Mouse (Mus musculus) limb, embryonic 15.5 days (tissue): ENCODE measurements around the gene Ctdnep1. TPM values are rescaled to one million over a fixed set of nuclear protein-coding genes. Genes with fewer than 3 reads are reported as not detected.

Experiments
- ATAC-seq: fragments of 200-750 bp; cut with Nextera tagmentation; 2 replicates; pipeline ENCODE4 v1.8.0; 2017; ENCODE audit warnings: low read depth, moderate TSS enrichment; ENCODE audit not compliant: insufficient number of reproducible peaks, low FRiP score, low TSS enrichment
- H3K27ac ChIP-seq: fragments of 300-500 bp; sonication (generic); 2 replicates; pipeline ENCODE4 v1.5.1; 2015; ENCODE audit warnings: moderate library complexity, mild to moderate bottlenecking, inconsistent platforms
- H3K27me3 ChIP-seq: fragments of 300-500 bp; sonication (generic); 2 replicates; pipeline ENCODE4 v1.6.1; 2015; ENCODE audit warnings: inconsistent platforms
- H3K36me3 ChIP-seq: fragments of 300-500 bp; sonication (generic); 2 replicates; pipeline ENCODE4 v1.6.1; 2015; ENCODE audit warnings: inconsistent platforms
- H3K4me1 ChIP-seq: fragments of 300-500 bp; sonication (generic); 2 replicates; pipeline ENCODE4 v1.6.1; 2015; ENCODE audit warnings: inconsistent platforms
- H3K4me2 ChIP-seq: fragments of 300-500 bp; sonication (generic); 2 replicates; pipeline ENCODE4 v1.6.1; 2015; ENCODE audit warnings: mild to moderate bottlenecking, inconsistent platforms
- H3K4me3 ChIP-seq: fragments of 300-500 bp; sonication (generic); 2 replicates; pipeline ENCODE4 v1.5.1; 2015; ENCODE audit warnings: mild to moderate bottlenecking, inconsistent platforms
- H3K9ac ChIP-seq: fragments of 300-500 bp; sonication (generic); 2 replicates; pipeline ENCODE4 v1.6.1; 2015; ENCODE audit warnings: inconsistent platforms
- H3K9me3 ChIP-seq: fragments of 300-500 bp; sonication (generic); 2 replicates; pipeline ENCODE4 v1.6.1; 2016; ENCODE audit warnings: inconsistent platforms
- WGBS: fragments of 180-500 bp; shearing (Covaris S2); methylation state at CpG from one replicate; pipeline ENCODE4 v1.1.7; 2015; 5-methylcytosine and 5-hydroxymethylcytosine counted together
- polyA plus RNA-seq: library from polyadenylated mRNA; unstranded; fragments of >200 nt; fragmentation: Nextera tagmentation; extraction: Ambion mirVana; gene quantifications from 2 replicates; pipeline ENCODE4 v1.2.1, GENCODE M21; 2015

Gene Ctdnep1
- polyA plus RNA-seq: 24.6 and 32.0 TPM in 2 replicates

DNA sequence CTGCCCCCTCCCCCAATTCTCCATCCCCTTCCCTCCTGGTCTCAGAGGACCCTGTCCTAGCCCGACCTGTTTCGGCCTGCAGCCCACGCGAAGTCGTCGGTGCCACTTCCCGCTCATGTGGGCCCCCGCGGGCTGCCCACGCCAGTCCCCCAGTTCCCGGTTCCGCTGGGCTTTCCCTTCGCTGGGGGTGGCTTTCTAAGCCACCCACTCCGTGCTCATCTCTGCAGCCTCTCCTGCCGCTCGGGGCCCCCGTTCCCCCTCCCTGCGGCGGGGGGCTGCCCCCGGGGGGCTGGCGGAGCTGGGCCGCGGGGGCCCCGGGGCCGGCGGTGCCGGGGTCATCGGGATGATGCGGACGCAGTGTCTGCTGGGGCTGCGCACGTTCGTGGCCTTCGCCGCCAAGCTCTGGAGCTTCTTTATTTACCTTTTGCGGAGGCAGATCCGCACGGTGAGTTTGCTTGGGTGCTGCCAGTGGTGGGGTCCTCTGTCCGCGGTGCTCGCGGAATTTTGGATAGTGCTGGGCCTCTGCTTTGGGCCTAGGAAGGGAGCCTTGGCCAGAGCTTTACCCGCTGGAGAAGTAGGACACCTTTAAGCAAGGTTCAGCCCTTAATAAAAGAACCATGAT, at the start of gene Ctdnep1:
Gene Ctdnep1, plus strand, starts transcription at position 16 of the 622 bp plus-strand sequence.
- under 1% methylated on average over 40 of the region's 43 CpGs for WGBS

DNA sequence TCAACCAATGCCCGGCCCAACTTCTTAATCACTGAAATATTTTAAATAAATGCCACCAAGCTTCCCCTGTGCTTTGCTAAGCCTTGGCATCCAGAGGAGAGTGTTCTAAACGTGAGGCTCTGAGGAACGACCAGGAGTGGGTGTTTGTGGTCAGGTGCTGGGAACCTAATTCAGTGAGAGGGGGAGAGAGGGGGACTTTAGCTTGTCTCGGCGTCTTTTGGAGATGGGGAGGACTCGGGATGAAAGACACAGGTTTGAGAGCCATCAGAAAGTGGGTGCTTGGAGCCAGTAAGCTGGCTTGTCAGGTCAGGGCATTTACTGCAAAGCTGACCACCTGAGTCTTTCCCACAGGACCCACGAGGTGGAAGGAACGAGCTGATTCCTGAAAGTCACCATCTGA, 49.2 kb upstream of the Ctdnep1 start:
- H3K9ac ChIP-seq: no peak overlapping the region
- H3K4me3 ChIP-seq: no peak overlapping the region
- 65% methylated on average over 8 of the region's 8 CpGs for WGBS
- no peak overlapping the region for H3K4me2 ChIP-seq
- H3K27ac ChIP-seq: no peak overlapping the region
- no peaks in the 10 kb centered on the region for H3K9me3 ChIP-seq
- no peak for ATAC-seq
- H3K27me3 ChIP-seq: peaks cover 7% of the 10 kb centered on the region; the same call in 1 of the 2 replicates
- no peaks in the 10 kb centered on the region for H3K36me3 ChIP-seq
- H3K4me1 ChIP-seq: peaks cover 24% of the 10 kb centered on the region

More for the DNA sequence above, at the start of gene Ctdnep1:
- Histone ChIP-seq H3K4me2 (peak within 1 kb of the TSS; percentile 82), H3K9ac (peak within 1 kb of the TSS; percentile 93), H3K27me3 (no peaks in the 10 kb centered on the region), H3K4me3 (peak within 1 kb of the TSS; percentile 90), H3K9me3 (no peaks in the 10 kb centered on the region), H3K27ac (peak within 1 kb of the TSS; percentile 99), H3K36me3 (peaks cover 49% of the 10 kb centered on the region), H3K4me1 (peaks cover 23% of the 10 kb centered on the region)
- ATAC-seq: no peak

DNA sequence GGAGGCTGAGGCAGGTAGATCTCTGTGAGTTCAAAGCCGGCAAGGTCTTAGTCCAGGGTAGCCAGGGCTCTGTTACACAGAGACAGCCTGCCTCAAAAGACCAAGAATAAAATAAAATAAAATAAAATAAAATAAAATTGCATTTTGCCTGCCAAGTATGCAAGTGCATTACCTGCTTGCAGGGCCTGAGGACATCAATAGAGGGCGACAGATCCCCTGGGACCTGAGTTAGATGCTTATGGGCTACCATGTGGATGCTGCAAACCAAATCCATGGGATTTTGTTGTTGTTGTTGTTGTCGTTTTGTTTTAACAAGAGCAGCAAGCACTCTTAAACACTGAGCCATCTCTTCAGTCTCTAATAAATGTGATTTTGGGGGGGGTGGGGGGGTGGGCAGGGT, 48.7 kb upstream of the Ctdnep1 start:
- no peak overlapping the region for H3K27ac ChIP-seq
- peaks cover 29% of the 10 kb centered on the region for H3K4me1 ChIP-seq
- no peaks in the 10 kb centered on the region for H3K36me3 ChIP-seq
- H3K9me3 ChIP-seq: no peaks in the 10 kb centered on the region
- no peak overlapping the region for H3K9ac ChIP-seq
- H3K4me3 ChIP-seq: no peak overlapping the region
- peaks cover 7% of the 10 kb centered on the region; the same call in 1 of the 2 replicates for H3K27me3 ChIP-seq
- H3K4me2 ChIP-seq: no peak overlapping the region
- WGBS: 37% methylated on average over 3 of the region's 3 CpGs
- ATAC-seq: no peak

DNA sequence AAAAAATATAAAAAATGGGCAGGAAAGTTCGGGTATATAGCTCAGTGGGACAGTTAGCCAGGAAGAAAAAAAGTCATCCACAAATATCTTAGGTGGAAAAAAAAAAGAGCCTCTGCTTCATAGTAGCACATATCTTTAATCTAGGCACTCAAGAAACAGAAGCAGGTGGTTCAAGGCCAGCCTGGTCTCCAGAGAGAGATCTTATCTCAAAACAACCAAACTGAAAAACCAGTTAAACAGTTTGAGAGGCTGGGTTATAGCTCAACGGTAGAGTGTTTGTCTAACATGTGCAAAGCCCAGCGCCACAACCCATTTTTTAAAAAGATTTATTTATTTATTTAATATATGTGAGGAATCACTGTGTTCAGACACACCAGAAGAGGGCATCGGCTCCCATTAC, 47.9 kb upstream of the Ctdnep1 start:
- Histone ChIP-seq H3K36me3 (no peaks in the 10 kb centered on the region), H3K4me3 (no peak overlapping the region), H3K4me2 (no peak overlapping the region), H3K4me1 (peaks cover 37% of the 10 kb centered on the region), H3K9ac (no peak overlapping the region), H3K27me3 (peaks cover 7% of the 10 kb centered on the region; the same call in 1 of the 2 replicates), H3K9me3 (no peaks in the 10 kb centered on the region), H3K27ac (no peak overlapping the region)
- ATAC-seq: no peak
- 70% methylated on average over 4 of the region's 4 CpGs for WGBS

DNA sequence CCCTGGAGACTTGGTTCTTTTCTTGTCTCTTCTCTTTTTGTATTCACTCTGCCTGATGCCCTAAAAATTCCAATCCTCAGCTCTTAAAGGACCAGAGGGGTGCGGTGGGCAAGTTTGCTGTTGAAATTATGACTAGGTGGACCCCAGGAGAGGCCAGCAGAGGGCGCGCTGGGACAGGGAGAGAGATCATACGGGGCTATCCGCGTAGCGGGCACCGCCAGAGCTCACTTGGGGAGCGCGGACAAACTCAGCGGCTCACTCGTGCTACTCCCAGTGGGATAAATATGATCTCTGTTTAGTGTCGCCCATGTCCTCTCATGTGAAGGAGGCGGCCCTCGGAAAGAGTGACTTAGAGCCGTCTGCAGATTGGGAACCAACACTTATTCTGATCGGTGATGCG, 46.8 kb upstream of the Ctdnep1 start:
- Histone ChIP-seq H3K36me3 (no peaks in the 10 kb centered on the region), H3K4me1 (peaks cover 46% of the 10 kb centered on the region), H3K27me3 (peaks cover 10% of the 10 kb centered on the region; the same call in 1 of the 2 replicates), H3K27ac (no peak overlapping the region), H3K9me3 (no peaks in the 10 kb centered on the region), H3K4me2 (peak overlapping the region; percentile 45), H3K4me3 (peak overlapping the region; percentile 54; the same call in 1 of the 2 replicates), H3K9ac (no peak overlapping the region)
- ATAC-seq: no peak
- WGBS: under 1% methylated on average over 18 of the region's 18 CpGs

DNA sequence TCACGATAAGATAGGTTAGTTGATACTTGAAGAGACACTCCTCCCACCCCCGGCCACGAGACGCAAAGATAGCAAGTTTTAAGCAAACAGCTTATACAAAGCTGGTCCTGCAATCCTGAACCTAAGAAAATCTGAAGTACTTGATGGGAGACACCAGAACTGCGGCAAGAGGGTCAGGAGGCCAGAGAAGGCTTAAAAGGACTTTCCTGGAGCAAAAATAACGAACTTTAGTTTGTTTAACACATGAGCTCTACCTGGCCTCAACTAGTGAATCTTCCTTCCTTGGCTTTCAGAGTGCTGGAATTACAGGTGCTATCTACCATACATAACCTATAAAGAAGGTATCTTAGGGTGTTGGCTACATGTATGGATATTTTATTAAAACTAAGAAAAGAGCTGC, 46.3 kb upstream of the Ctdnep1 start:
- whole genome bisulfite sequencing: 15% methylated on average over 6 of the region's 6 CpGs
- H3K27me3 ChIP-seq: peaks cover 10% of the 10 kb centered on the region; the same call in 1 of the 2 replicates
- H3K36me3 ChIP-seq: no peaks in the 10 kb centered on the region
- peak overlapping the region; percentile 99 for H3K4me2 ChIP-seq
- H3K9me3 ChIP-seq: no peaks in the 10 kb centered on the region
- H3K4me3 ChIP-seq: peak overlapping the region; percentile 54; the same call in 1 of the 2 replicates
- ATAC-seq: no peak
- H3K9ac ChIP-seq: no peak overlapping the region
- peaks cover 48% of the 10 kb centered on the region for H3K4me1 ChIP-seq
- no peak overlapping the region for H3K27ac ChIP-seq

DNA sequence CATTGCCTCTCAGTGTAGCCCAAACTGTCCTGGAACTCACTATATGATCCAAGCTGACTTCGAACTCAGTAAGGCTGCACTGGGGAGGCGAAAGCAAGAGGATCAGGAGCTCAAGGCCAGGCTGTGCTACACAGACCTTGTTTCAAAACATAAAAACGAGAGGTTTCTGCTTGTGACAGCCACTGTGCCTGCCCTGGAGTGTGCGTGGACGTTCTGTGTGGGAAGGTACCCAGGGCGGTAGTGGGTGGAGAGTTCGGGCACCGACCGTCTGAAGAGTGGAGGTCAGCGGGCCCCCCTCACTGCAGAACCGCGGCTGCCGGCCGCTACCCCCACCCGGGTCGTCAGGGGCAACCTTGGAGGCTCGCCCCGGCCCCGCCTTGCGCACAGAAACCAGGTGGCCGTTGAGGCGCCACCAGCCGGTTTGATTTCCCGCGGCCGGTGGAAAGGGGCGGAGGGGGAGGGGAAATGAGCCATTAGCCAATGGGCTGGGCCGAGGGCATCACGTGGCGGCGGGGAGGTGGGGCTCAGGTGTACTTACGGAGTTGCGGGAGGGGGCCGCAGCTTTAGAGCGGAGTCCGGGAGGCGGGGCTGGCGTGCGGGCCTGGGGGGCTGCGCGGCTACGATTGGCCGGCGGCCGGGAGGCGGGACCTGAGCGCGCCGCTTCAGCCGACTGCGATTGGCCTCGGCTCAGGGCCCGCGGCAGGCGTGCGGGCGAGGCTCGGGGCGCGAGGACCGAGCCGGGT, 45.6 kb upstream of the Ctdnep1 start, which contains the start of gene Ybx2:
Gene Ybx2, plus strand, starts transcription at position 660 of the 743 bp plus-strand sequence.
- 2% methylated on average over 40 of the region's 62 CpGs for WGBS
- H3K9ac ChIP-seq: peak within 1 kb of the TSS; percentile 37
- H3K9me3 ChIP-seq: no peaks in the 10 kb centered on the region
- peaks cover 10% of the 10 kb centered on the region; the same call in 1 of the 2 replicates for H3K27me3 ChIP-seq
- 0 out of 2 replicates have a peak within 1 kb of the TSS, but pooled peaks have one; percentile 11 for H3K27ac ChIP-seq
- H3K36me3 ChIP-seq: no peaks in the 10 kb centered on the region
- peak within 1 kb of the TSS; percentile 54 for H3K4me3 ChIP-seq
- peak; percentile 90 for ATAC-seq
- H3K4me1 ChIP-seq: peaks cover 48% of the 10 kb centered on the region
- peak within 1 kb of the TSS; percentile 99 for H3K4me2 ChIP-seq

DNA sequence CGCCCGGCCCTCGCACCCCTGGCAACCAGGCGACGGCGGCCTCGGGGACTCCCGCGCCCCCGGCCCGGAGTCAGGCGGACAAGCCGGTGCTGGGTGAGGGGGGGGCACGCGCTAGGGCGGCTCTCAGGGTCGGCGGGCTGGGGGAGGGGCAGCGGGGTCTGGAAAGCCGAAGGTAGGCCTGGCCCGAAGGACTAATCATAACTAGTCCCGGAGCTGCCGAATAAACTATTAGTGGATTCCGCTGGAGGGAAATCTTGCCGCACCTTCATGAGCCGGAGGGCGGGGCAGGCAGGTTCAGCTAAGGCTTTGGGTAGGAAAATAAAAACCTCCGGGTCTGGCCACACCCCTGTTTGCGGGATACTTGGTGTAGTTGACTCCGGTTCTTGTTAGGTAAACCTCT, 44.8 kb upstream of the Ctdnep1 start:
- WGBS: under 1% methylated on average over 30 of the region's 30 CpGs
- peaks cover 10% of the 10 kb centered on the region; the same call in 1 of the 2 replicates for H3K27me3 ChIP-seq

DNA sequence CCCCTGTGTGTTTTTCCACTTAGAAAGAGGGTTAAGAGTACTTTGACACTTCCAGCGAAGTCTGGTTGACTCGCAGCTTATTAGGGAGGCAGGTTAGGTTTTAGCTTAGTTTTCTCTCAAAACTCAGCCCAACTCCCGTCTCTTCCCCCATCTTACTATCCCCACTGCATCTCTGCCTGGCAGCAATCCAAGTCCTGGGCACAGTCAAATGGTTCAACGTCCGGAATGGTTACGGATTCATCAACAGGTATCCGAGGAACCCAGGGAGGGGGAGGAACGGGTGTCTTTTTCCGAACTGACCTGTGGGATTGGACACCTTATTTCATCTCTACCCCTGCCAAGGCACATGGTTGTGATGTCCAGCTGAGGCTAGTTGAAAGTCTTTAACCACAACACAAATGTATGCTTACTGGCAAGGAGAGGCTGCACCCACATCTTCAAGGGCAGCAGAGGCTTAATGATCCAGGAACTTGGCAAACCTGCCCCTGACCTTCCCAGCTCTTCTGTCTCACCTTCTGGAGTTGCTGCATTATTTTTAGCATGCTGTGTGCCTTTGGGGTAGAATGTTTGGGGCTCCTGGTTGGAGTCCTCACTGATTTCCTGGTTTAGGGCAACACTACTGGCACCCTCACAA, 44.1 kb upstream of the Ctdnep1 start:
- peak overlapping the region; percentile 54 for H3K4me3 ChIP-seq
- peak overlapping the region; percentile 99 for H3K4me2 ChIP-seq
- H3K9me3 ChIP-seq: no peaks in the 10 kb centered on the region
- H3K36me3 ChIP-seq: no peaks in the 10 kb centered on the region
- H3K9ac ChIP-seq: no peak overlapping the region
- ATAC-seq: no peak
- H3K4me1 ChIP-seq: peaks cover 48% of the 10 kb centered on the region
- H3K27ac ChIP-seq: no peak overlapping the region
- H3K27me3 ChIP-seq: peaks cover 10% of the 10 kb centered on the region; the same call in 1 of the 2 replicates
- 36% methylated on average over 9 of the region's 9 CpGs for WGBS

More for the DNA sequence above, 44.8 kb upstream of the Ctdnep1 start:
- ATAC-seq: no peak
- H3K9me3 ChIP-seq: no peaks in the 10 kb centered on the region
- H3K4me1 ChIP-seq: peaks cover 48% of the 10 kb centered on the region
- H3K36me3 ChIP-seq: no peaks in the 10 kb centered on the region
- peak overlapping the region; percentile 37 for H3K9ac ChIP-seq
- H3K27ac ChIP-seq: no peak overlapping the region
- peak overlapping the region; percentile 99 for H3K4me2 ChIP-seq
- H3K4me3 ChIP-seq: peak overlapping the region; percentile 54

DNA sequence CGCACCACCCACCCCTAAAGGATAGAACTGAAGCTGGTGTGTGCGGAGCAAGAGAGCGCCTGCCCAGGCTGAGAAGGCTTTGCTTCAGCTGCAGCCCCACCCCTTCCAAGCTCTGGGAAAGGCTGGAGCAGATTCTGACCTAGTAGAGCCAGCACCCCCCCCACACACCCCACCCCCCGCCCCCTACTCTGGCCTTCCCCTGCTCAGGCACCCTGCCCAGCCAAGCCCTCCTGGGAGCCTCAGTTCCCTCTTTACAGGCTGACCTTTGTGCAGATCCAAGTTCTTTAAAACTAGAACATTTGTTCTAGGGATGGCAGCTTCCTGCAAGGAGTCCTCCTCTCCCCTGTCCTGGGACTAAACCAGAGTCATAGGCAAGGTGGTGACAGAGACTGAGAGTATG, 43.6 kb upstream of the Ctdnep1 start:
- 20% methylated on average over 4 of the region's 4 CpGs for WGBS
- Histone ChIP-seq H3K27ac (peak overlapping the region; percentile 59; the same call in 1 of the 2 replicates), H3K4me2 (no peak overlapping the region), H3K27me3 (peaks cover 10% of the 10 kb centered on the region; the same call in 1 of the 2 replicates), H3K9me3 (no peaks in the 10 kb centered on the region), H3K36me3 (peaks cover 3% of the 10 kb centered on the region; the same call in 1 of the 2 replicates), H3K4me3 (no peak overlapping the region), H3K4me1 (peaks cover 48% of the 10 kb centered on the region), H3K9ac (no peak overlapping the region)
- ATAC-seq: no peak

DNA sequence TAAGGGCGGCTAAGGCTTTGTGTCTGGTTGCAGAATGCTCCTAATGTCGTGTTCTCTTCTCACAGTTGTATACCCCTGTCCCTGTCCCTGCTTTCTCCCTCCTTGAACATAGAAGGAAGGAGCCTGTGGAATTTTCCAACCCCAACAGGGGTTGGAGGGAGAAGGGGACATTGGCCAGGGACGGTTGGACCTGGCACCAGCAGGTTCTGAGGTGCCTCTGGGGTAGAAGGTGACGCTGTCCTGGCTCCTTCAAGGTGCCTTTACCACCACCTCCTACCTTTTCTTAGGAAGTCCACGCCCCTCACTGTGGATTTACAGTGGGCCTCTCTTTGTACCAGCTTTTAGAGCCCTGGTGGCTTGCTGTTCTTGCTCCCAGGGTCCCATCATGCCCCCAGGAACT, 43.1 kb upstream of the Ctdnep1 start:
- Histone ChIP-seq H3K4me1 (peaks cover 48% of the 10 kb centered on the region), H3K9ac (no peak overlapping the region), H3K9me3 (no peaks in the 10 kb centered on the region), H3K27me3 (peaks cover 10% of the 10 kb centered on the region; the same call in 1 of the 2 replicates), H3K4me3 (no peak overlapping the region), H3K27ac (peak overlapping the region; percentile 59; the same call in 1 of the 2 replicates), H3K4me2 (no peak overlapping the region), H3K36me3 (peaks cover 6% of the 10 kb centered on the region)
- 68% methylated on average over 5 of the region's 5 CpGs for WGBS
- ATAC-seq: no peak
